Mouse (Mus musculus): ENCODE measurements around the gene Pof1b.

DNA sequence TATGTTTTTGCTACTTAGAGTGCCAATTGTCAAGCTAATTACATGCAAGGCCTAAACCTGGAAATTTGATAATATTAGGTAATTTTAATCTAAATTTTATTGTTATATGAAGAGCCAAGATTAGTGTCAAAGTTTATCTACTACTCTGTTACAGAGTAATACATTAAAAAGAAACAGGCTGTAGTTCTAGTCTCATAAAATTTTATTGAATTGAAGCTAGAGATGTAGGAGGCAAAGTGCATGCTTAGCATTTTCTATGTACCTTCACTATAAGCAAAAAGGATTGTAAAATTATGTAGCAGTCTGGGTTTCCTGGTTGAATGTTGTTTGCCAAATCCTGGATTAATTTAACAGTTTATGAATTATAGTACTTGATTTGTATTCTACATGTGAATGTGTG lies 18.1 kb upstream of the Pof1b start:
- TF ChIP-seq POLR2A (IDR thresholded peaks at IDR 0.05; ENCODE audit: low read depth, low read length) (no peak), CTCF (conservative IDR thresholded peaks at IDR 0.05; ENCODE audit: insufficient read depth, insufficient read length, low read depth, low read length) (no peak)

Measured in kidney, adult 2 months (tissue).